Comparison of ENCODE assay signal across 28 mouse cellular contexts in the genomic region with DNA sequence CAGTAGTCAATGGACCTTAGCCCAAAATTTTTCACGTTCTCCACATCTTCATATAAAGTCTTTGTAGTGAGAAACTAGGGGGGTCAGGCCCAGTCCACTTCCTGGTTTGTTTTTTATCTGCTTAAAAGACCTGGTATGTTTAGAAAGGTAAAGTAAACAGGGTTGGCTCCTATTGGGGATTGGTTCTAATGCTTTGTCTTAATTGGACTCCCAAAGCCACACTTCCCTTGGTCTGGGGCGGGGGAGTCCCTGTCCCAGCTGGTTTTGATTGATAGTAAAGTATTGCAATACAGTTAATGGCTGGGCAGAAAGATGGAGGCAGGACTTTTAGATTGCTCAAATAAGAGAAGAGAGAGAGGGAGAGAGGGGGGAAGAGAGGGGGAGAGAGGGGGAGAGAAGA. TPM values are rescaled to one million over a fixed set of nuclear protein-coding genes. Genes with fewer than 3 reads are reported as not detected.
DNase-seq lines count a peak whose midpoint lies in the region; ATAC-seq and TF ChIP-seq lines count a peak whose summit lies in the region.
"Had no signal": no experiment of that assay in that cellular context is flagged by ENCODE, and none has a peak within 500 bp of the region (broad histone marks: within the 10 kb centered on the region; RNA-seq: fewer than 3 reads in every experiment).

No protein-coding gene starts in this region.

- no peak for TF ChIP-seq CTCF in stomach, postnatal 0 days (IDR thresholded peaks at IDR 0.05; ENCODE audit: low read depth)

- no peak for TF ChIP-seq EP300 in stomach, postnatal 0 days (optimal IDR thresholded peaks at IDR 0.05)

- H3K4me1 ChIP-seq in lung, embryonic 15.5 days, result peaks cover 43% of the 10 kb centered on the region
- H3K4me1 ChIP-seq in stomach, postnatal 0 days (replicated peaks; ENCODE audit: control insufficient read depth, insufficient read depth), result peaks cover 3% of the 10 kb centered on the region; the same call in 1 of the 2 replicates
- H3K4me1 ChIP-seq: embryonic facial prominence, embryonic 10.5 days; forebrain, embryonic 10.5 days; hindbrain, embryonic 12.5 days; neural tube, embryonic 15.5 days had no signal

- no peaks in the 10 kb centered on the region for H3K36me3 ChIP-seq in lung, embryonic 15.5 days
- no peaks in the 10 kb centered on the region for H3K36me3 ChIP-seq in stomach, postnatal 0 days (ENCODE audit: control insufficient read depth, insufficient read depth, low read length)
- H3K36me3 ChIP-seq: embryonic facial prominence, embryonic 10.5 days; forebrain, embryonic 10.5 days; heart, embryonic 13.5 days; hindbrain, embryonic 12.5 days; limb, embryonic 10.5 days; neural tube, embryonic 15.5 days had no signal

- intact Hi-C loops in heart, postnatal 36 days (cut with DNase I), result no loop called here

- no peaks in the 10 kb centered on the region for H3K9me3 ChIP-seq in lung, embryonic 15.5 days
- H3K9me3 ChIP-seq in stomach, postnatal 0 days (ENCODE audit: control insufficient read depth, low read length), result no peaks in the 10 kb centered on the region; the same call in 1 of the 2 replicates
- H3K9me3 ChIP-seq: embryonic facial prominence, embryonic 10.5 days; forebrain, embryonic 10.5 days; heart, embryonic 13.5 days; hindbrain, embryonic 12.5 days; limb, embryonic 10.5 days; neural tube, embryonic 15.5 days had no signal

- H3K4me2 ChIP-seq in lung, embryonic 15.5 days, result no peak overlapping the region
- no peak overlapping the region for H3K4me2 ChIP-seq in stomach, postnatal 0 days (replicated peaks; ENCODE audit: low read depth)
- H3K4me2 ChIP-seq: heart, embryonic 13.5 days; hindbrain, embryonic 12.5 days; lung, embryonic 14.5 days; neural tube, embryonic 15.5 days had no signal

- WGBS in lung, embryonic 15.5 days, result 59% methylated on average over 2 of the region's 2 CpGs
- WGBS in stomach, postnatal 0 days, result 48% methylated on average over 2 of the region's 2 CpGs

- no peaks in the 10 kb centered on the region for H3K27me3 ChIP-seq in lung, embryonic 15.5 days
- no peaks in the 10 kb centered on the region for H3K27me3 ChIP-seq in stomach, postnatal 0 days (ENCODE audit: control insufficient read depth, insufficient read depth, low read length)
- H3K27me3 ChIP-seq: heart, embryonic 13.5 days; hindbrain, embryonic 12.5 days; neural tube, embryonic 15.5 days had no signal

- H3K9ac ChIP-seq in lung, embryonic 15.5 days, result no peak overlapping the region
- H3K9ac ChIP-seq in stomach, postnatal 0 days (ENCODE audit: low read length), result no peak overlapping the region
- H3K9ac ChIP-seq: heart, embryonic 13.5 days; hindbrain, embryonic 12.5 days; lung, embryonic 14.5 days; neural tube, embryonic 15.5 days had no signal

- no peak overlapping the region for H3K4me3 ChIP-seq in lung, embryonic 15.5 days
- H3K4me3 ChIP-seq in stomach, postnatal 0 days (ENCODE audit: low read depth, low read length), result no peak overlapping the region
- H3K4me3 ChIP-seq: embryonic facial prominence, embryonic 10.5 days; forebrain, embryonic 10.5 days; heart, embryonic 13.5 days; hindbrain, embryonic 12.5 days; layer of hippocampus, adult 2 months; limb, embryonic 10.5 days; neural tube, embryonic 15.5 days had no signal

- H3K27ac ChIP-seq in lung, embryonic 15.5 days, result 0 out of 2 replicates have a peak overlapping the region, but pooled peaks have one; percentile 6
- H3K27ac ChIP-seq in stomach, postnatal 0 days (replicated peaks), result peak overlapping the region; percentile 49
- H3K27ac ChIP-seq: embryonic facial prominence, embryonic 10.5 days; forebrain, embryonic 10.5 days; heart, embryonic 13.5 days; hindbrain, embryonic 12.5 days; layer of hippocampus, adult 2 months; limb, embryonic 10.5 days; neural tube, embryonic 15.5 days had no signal

- no peak for ATAC-seq in lung, embryonic 15.5 days (ENCODE audit: borderline replicate concordance, extremely low read depth, low FRiP score, low TSS enrichment)
- 0 out of 2 replicates have a peak, but pooled peaks have one; percentile 6 for ATAC-seq in common myeloid progenitor, adult 5-6 weeks (replicated peaks; ENCODE audit: low read depth, poor library complexity, severe bottlenecking)
- ATAC-seq in stomach, postnatal 0 days (ENCODE audit: low FRiP score, low TSS enrichment), result peak; percentile 70

- DNase-seq in heart, adult 11 months, result peak; percentile 77
- no peak for DNase-seq in heart, postnatal 36 days
- DNase-seq in lung, adult 18-20 months, result no peak
- DNase-seq in stomach, postnatal 0 days (ENCODE audit: low spot score), result no peak
- DNase-seq in cerebellum, postnatal 25 days, result no peak
- no peak for DNase-seq in urinary bladder, postnatal 36 days (ENCODE audit: low spot score in 2 of 2)
- DNase-seq: adrenal gland, postnatal 14 days; cerebellum, adult 8-10 months; heart, postnatal 14 days; kidney, adult 8-10 months; kidney, postnatal 25 days; lung, embryonic 14.5 days; thymus, postnatal 25 days had no signal

RNA-seq across cellular contexts. Expression of gene Erp27, which starts 21.0 kb away (rescaled TPM):
- not detected for total RNA-seq in heart, postnatal 36 days (2021)
- polyA plus RNA-seq in lung, embryonic 15.5 days (2015; fragmentation: Nextera tagmentation; extraction: Ambion mirVana), result 0.40 and 0.62 TPM in 2 replicates
- 0.32 TPM in 1 of 2 replicates, not detected in the other for total RNA-seq in common myeloid progenitor, adult 5-6 weeks (2017)
- 0.65 and 1.0 TPM in 2 replicates for polyA plus RNA-seq in stomach, postnatal 0 days (2015; fragmentation: Nextera tagmentation; extraction: Ambion mirVana)
- total RNA-seq: adrenal gland, postnatal 14 days; ES-E14; gastrocnemius, adult 18-20 months; midbrain, postnatal 0 days had no signal
- polyA plus RNA-seq: embryonic facial prominence, embryonic 10.5 days; forebrain, embryonic 10.5 days; hindbrain, embryonic 12.5 days; macrophage; midbrain, postnatal 0 days; neural tube, embryonic 15.5 days had no signal

RNA-seq across cellular contexts. Expression of gene Pde6h, which starts 22.6 kb away (rescaled TPM):
- not detected for total RNA-seq in heart, postnatal 36 days (2021)
- polyA plus RNA-seq in lung, embryonic 15.5 days (2015; fragmentation: Nextera tagmentation; extraction: Ambion mirVana), result 0.47 TPM in 1 of 2 replicates, not detected in the other
- 0.44 TPM in 1 of 2 replicates, not detected in the other for total RNA-seq in common myeloid progenitor, adult 5-6 weeks (2017)
- 0.06 and 0.40 TPM in 2 replicates for polyA plus RNA-seq in stomach, postnatal 0 days (2015; fragmentation: Nextera tagmentation; extraction: Ambion mirVana)
- total RNA-seq: gastrocnemius, adult 18-20 months had no signal
- polyA plus RNA-seq: embryonic facial prominence, embryonic 10.5 days; forebrain, embryonic 10.5 days; heart, embryonic 13.5 days; hindbrain, embryonic 12.5 days; limb, embryonic 10.5 days; lung, embryonic 14.5 days; macrophage; small intestine, adult 2 months had no signal

RNA-seq across cellular contexts. Expression of gene Mgp, which starts 25.4 kb away (rescaled TPM):
- total RNA-seq in heart, postnatal 36 days (2021), result 100 to 1,000 TPM; 344 to 476 TPM
- polyA plus RNA-seq in lung, embryonic 15.5 days (2015; fragmentation: Nextera tagmentation; extraction: Ambion mirVana), result 918 and 931 TPM in 2 replicates
- not detected in 2 replicates for total RNA-seq in common myeloid progenitor, adult 5-6 weeks (2017)
- polyA plus RNA-seq in stomach, postnatal 0 days (2015; fragmentation: Nextera tagmentation; extraction: Ambion mirVana), result 392 and 473 TPM in 2 replicates
- total RNA-seq: ES-E14 had no signal
- polyA plus RNA-seq: macrophage had no signal

RNA-seq across cellular contexts. Expression of gene Arhgdib, which starts 40.7 kb away (rescaled TPM):
- total RNA-seq in heart, postnatal 36 days (2021), result 10 to 100 TPM; 25.5 to 27.2 TPM
- 69.8 and 82.9 TPM in 2 replicates for polyA plus RNA-seq in lung, embryonic 15.5 days (2015; fragmentation: Nextera tagmentation; extraction: Ambion mirVana)
- total RNA-seq in common myeloid progenitor, adult 5-6 weeks (2017), result 551 and 575 TPM in 2 replicates
- polyA plus RNA-seq in stomach, postnatal 0 days (2015; fragmentation: Nextera tagmentation; extraction: Ambion mirVana), result 27.3 and 34.9 TPM in 2 replicates

RNA-seq across cellular contexts. Expression of gene Art4, which starts 43.5 kb away (rescaled TPM):
- 10 to 100 TPM; 21.9 to 26.1 TPM for total RNA-seq in heart, postnatal 36 days (2021)
- 6.6 and 7.1 TPM in 2 replicates for polyA plus RNA-seq in lung, embryonic 15.5 days (2015; fragmentation: Nextera tagmentation; extraction: Ambion mirVana)
- total RNA-seq in common myeloid progenitor, adult 5-6 weeks (2017), result 11.3 and 14.2 TPM in 2 replicates
- 3.2 and 3.3 TPM in 2 replicates for polyA plus RNA-seq in stomach, postnatal 0 days (2015; fragmentation: Nextera tagmentation; extraction: Ambion mirVana)
- total RNA-seq: ES-E14; gastrocnemius, adult 18-20 months; layer of hippocampus, adult 2 months; layer of hippocampus, postnatal 25 days had no signal
- polyA plus RNA-seq: macrophage had no signal

Comparison
In these comparisons a context has a peak if more than half of its experiments do, and no peak if none do; other contexts are left out.
1. RNA of gene Mgp, which starts 25.4 kb away (total RNA-seq): 344 to 476 TPM in heart, postnatal 36 days; not detected in common myeloid progenitor, adult 5-6 weeks; every median in the first group is over 100 times any median in the second.